Mouse (Mus musculus) heart, adult 2 months (tissue): ENCODE measurements around the gene Tbc1d13.

Experiments
- CTCF ChIP-seq: fragments of 200-600 bp; IDR thresholded peaks from 2 replicates; pipeline ENCODE4 v1.8.1; 2022; ENCODE audit warnings: antibody characterized with exemption, mild to moderate bottlenecking, moderate library complexity
- POLR2A ChIP-seq: fragments of 200-500 bp; IDR thresholded peaks from 2 replicates; pipeline ENCODE4 v1.6.1; 2011; ENCODE audit warnings: mild to moderate bottlenecking, low read depth, low read length, control low read depth; ENCODE audit not compliant: insufficient read depth

DNA sequence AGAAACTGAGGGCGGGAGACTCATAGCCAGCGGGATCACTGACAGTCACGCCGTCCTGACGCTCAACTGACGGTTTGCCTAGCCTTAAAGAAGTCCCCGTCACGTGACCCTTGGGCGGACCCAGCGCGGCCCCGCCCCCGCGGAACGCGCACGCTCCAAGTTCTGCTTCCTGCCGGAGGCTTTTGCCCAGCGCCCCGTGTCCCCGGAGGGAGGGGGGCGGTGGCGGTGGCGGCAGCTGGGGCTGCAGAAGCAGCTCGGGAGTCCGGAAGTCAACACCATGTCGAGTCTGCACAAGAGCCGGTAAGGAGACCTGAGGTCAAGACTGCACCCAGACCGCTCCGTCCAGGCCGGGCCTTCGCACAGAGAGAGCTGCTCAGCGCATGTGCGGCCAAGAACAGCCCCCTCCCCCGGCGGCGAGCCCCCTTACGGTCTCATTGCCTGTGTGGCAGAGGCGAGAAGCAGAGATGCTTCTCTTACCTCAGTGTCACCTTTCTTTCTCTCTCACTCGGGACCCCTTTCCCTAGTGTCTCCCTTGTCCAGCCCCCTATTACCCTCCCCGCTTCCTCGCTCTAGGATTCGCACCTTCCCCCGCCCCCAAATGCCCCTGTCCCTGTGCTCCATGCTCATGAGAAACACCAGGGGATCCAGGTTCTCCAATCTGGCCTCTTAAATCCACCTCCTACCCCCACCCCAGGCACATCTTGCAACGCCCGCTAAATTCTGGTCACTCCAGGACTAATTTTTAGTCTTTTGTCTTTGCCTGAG is at the start of gene Tbc1d13:
- no peak for TF ChIP-seq CTCF
- TF ChIP-seq POLR2A: peak; percentile 100
